Mouse (Mus musculus): ENCODE measurements around the gene Rapgef5.

Rapgef5 gene

DNA sequence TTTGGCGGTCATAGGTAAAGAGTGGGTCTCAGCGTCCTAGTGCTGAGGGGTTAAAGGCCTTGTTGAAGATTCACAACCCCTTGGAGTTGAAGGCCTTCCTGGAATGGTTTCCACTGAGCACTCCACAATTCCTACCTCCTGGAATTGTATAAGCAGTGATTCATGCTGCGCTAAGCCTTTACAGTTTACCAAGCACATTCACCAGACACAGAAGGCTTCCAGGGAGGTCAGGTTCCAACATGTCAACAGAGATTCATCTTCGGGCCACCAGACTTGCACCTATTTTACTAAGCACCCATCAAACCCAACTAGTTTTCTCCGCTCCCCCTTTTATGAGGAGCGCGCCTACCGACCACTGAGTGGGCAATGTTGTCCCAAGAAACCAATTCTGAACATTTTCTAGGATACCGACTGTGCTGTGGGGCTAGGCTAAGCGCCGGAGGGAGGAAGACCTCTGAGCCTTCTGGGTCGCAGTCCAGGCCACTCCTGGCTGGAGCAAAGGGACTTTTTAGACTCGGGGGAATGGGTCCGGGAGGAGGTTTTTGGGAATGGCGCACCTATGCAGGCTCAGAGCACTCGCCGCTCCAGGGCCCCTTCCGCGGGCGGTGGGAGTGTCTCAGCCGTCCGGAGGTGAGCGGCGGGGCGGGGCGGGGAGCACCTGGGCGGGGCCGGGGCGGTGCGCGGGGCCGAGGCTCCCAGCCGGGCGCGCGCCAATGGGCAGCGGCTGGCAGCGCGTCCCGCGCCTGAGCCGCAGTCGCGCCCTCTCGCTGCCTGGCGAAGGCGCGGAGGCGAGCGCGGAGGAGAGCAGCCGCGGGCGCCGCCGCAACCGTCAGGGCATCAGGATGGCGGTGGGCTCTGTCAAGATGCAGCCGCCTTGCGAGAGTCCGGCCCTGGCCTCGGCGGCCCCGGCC, 17.2 kb downstream of the Rapgef5 start:
- peak; percentile 11 to 47 for DNase-seq

DNA sequence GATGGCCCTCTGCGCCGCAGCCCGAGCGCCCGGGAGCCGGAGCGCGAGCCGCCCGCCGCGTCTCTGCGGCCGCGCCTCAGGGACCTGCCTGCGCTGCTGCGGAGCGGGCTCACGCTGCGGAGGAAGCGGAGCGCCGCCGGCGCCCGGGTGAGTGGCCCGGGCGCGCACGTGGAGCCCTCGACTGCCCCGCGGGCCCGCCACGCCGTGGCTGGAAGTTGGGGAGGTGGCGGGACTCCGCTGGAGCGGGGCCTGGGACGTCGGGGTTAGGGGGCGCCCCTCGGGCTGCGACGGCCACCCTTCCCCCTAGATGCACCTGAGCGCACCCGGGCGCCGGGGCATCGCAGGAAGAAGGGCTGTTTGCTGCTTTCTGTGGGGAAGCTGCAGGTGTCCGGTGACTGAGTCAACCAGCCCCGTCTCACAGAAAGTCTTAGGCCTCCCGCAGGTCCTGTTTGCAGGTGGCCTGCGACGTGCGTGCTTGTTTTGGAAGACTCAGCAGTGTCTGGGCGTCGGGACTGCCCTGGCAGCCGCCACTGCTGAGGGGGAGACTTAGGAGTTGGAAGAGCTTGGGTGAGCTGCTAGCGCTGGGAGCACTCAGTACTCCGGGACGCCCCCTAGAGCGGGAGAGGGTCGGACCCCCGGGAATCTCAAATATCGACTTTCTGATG, 17.9 kb downstream of the Rapgef5 start:
- peak; percentile 3 to 14 for DNase-seq

DNA sequence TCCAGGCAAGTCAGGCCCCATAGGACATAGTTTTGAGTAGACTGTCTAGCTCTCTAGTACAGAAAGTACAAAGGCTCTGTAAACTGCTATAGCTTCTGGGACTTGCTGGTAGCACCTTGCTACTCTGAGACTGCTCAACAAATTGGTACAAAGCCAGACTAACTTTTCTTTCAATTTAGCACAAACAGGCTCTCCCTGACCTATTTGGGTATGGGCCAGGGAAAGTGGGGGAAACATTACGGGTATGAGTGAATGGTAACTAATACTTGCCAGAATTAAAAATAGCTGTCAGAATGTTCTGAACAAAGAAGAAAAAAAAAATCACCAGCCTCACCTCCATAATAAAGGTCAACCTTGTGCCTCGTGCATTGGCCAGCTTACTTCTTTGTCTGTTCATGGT, 24.1 kb downstream of the Rapgef5 start:
- DNase-seq, result no peak

DNA sequence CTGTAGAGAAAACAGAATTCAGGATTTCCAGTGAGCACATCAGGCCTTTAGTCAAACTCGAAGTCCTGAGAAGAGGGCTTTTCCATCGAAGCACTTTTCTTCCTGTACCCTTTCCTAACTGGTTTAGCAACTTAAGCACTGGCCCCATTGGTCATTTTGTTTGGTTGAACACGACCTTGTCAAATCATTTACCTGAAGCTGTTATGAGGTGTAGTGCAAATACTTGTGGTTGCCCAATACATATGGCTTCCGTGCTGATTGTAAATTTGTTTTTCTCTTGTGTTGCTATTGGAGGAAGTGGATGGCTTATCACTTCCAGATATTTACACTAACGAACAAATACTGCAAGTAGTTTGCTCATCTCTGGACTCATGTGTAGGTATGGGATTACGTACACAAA, 29.0 kb downstream of the Rapgef5 start:
- DNase-seq, result no peak

DNA sequence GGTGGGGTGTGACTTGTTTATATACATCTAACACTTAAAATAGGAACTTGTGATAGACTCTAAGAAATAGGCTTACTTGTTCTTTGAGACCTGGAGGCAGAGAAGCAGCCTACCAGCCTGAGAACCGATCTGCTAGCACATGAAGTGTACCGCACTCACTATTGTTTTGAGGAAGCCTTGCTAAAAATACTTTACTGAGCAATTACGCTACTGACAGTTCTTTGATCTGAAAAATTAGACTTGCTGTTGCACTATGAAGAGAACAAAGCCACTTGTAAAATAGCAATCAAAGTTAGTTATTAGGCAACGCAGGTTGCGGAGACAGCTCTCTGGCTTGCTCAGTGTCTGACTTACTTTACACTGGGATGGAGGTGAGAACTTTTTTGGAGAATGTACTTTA, 37.1 kb downstream of the Rapgef5 start:
- no peak for DNase-seq

DNA sequence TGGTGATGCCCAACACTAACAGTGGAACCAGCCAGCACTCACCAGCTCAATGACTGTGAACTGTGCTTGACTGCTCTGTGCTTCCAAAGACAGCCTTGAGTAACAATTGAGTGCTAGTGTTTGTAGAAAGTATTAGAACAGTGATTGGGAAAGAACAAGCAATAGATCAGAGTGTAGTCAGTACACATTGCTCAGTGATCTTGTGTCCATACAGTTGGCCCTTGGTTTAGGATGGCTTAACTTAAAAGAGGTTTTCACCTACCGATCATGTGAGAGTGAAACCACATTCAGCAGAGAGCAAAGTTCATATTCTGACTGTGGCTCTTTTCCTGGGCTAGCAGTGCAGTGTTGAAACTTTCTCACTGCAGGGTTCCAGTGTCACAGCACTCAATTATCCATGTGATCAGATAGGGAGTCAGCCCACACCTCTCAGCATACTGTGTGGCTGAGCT, 38.4 kb downstream of the Rapgef5 start:
- DNase-seq, result no peak

DNA sequence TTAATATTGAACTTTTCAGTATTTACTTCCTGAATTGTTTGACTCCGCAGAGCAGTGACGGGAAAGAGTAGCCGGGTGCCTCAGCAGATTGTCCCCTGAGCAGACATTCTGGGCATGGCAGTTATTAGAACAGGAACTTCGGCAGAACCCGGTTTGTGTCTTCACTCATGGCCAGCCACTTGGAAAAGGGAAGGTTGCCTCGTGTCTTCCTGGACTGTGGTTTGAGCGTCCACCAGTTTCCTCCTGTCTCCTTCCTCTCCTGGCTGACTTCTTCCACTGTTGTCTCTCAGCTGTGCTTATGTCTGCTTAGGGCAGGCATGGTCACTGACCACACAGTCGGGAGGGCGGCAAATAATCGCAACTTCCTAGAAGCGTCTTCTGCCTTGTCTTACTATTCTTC, 44.2 kb downstream of the Rapgef5 start:
- DNase-seq, result no peak

DNA sequence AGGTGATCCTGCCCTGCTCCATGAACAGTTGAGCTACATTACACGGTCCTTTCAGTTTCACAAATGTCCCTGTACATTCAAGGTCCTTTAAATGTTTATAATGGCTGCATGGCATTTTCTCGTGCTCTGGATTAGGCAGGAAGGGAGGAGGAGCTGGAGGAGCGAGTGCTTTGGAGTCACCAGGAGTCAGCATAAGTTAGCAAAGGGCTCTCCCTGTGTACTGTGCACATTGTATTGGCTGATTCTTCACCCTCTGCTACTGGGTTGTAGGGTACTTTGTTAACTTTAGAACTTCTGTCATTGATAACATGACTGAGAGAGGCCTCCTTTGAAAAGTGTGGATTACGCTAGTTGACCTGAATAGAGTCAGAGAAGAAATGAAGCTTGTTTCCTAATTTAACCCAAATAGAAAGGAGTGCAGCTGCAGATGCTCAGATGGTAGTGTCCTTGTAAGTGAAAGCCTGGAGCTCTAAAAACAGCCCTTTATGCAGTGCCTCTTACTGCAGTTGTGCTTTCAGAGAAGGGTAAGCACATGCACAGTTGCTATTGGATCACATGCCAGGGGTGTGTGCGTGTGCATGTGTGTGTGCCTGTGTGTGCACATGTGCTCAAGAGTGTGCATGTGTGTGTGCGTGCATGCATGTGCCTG, 45.3 kb downstream of the Rapgef5 start:
- DNase-seq, result no peak

DNA sequence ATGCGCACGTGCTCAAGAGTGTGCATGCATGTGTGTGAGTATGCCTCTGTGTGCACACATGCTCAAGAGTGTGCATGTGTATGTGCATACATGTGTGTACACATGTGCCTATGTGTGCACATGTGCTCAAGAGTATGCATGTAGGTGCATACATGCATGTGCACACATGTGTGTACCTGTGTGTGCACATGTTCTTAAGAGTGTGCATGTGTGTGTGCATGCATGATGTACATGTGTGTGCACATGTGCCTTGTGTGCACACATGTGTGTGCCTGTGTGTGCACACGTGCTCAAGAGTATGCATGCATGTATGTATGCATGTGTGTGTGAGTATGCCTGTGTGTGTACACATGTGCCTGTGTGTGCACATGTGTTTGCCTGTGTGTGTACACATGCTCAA, 45.8 kb downstream of the Rapgef5 start:
- DNase-seq, result no peak

DNA sequence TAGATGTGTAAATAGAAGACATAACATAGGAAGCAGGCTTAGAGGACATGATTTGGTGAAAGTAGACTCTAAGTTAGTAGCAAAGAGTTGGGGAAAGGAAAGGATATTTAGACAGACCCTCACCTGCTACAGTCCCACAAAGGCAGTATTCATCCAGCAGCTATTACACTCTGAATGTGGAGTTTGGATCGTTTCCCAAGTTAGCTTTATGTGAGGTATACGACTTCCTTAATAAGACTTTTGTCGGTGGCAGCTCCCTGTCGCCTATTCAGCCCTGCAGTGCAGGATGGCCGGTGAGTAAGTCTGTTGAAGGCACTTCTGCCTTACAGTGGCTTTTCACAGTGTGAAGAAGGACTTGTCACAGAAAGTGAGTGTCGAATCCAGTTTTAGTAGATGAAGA, 47.6 kb downstream of the Rapgef5 start:
- DNase-seq, result no peak

DNA sequence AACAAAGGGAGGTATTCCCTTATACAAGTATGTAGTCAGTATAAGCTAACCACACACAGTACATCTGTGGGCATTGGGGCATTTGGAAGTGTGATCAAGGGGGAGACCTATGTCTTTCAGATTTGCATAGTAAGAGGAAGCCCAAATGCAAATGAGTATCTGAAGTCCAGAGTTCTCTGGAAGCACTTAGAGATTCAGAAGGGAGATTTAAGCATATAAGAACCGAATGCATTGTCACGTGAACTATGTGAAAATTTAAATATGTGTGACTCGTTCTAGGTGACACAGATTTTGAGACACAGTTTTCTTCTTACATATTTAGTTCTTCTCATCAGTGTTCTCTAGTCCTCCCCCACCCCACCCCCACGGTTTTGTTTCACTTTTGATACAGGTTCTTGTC, 50.0 kb downstream of the Rapgef5 start:
- no peak for DNase-seq

DNA sequence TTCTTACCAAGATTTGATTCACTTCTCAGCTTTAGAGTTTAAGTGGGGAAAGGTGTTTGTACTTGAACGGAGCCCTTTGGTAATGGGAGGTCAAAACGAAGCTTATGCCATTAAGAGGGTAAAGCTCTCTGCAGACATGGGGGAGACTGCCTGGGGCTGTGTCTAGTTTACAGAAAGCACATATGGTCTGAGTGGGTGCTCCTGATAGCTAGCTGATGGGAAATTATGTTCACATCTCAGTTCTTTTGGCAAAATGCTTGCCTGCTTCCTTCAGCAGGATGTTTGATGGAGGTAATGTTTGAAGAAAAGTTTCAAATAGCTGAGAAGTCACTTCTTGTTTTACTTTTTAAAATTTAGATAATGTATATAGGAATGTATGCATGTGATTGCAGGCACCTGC, 53.4 kb downstream of the Rapgef5 start:
- DNase-seq, result no peak

DNA sequence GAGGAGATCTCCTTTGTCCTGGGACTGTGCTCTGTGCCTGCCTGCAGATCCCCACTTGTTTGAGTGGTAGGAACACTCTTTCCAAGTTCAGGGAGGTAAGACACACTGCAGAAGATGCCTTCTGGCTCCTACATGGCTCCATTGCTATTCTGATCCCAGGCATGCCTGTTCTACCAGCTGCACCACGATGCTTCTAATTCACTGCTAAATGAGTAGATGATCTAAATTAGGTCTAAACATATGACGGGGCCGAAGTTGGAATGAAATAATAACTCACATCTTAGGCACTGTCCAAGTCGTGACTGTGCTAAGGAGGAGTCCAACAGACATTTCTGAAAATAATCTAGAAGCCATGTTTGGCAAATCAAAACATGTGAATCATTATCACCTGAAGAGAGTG, 68.0 kb downstream of the Rapgef5 start:
- no peak for DNase-seq

DNA sequence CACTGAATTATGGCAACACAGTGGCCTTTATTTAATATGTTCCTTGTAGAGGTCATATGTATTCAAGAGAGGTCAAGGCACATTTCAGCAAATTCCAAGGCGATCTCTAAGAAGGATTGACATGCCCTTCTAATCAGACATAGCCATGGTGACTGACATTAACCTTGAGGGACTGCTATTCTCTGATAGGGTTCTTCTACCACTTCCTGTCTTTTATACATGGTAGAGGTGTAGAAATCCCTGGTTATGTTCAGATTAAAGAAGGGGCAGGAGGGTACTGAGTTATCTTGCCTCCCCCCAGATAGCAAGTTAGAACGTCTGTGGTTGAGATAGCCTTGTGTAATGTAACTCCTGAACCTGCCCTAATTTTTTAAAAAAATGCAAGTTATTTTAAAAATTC, 69.1 kb downstream of the Rapgef5 start:
- no peak for DNase-seq

DNA sequence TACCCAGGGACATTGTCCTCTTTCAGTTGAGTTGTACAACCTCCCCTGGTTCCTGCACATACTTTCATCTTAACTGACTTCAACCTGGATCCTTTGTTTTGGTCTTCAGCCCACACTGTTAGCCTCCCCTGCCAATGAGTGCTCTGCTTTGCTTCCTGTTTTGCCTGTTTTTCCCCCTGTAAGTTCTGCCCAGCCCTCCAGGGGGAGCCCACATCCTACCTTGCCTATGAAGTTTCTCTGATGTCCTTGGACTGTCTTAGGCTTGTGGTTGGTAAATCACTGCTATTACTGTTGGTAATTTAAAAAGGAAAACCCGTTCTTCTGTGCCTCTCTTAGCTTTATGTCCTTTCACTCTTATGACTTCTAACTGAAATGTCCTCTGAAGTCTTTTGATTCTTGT, 69.8 kb downstream of the Rapgef5 start:
- DNase-seq, result peak; percentile 16 to 25

DNA sequence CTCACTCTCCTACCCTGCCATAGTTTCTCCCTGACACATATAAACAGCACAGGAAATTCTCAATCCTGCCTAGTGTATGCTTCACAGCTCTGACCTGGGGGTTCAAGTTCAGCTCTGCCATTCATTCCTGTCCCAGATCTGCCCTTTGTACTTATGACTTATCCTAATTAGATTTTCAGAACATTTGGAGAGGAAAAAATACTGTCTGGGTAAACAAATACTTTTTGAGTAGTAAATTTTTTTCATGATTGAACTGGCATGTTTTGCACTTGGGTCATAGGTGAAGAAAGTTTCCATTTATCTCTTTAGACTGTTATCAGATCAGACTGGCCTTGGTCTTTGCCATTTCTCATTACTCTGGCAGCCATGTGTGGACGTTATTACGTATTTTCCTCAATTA, 72.9 kb downstream of the Rapgef5 start:
- DNase-seq, result no peak

DNA sequence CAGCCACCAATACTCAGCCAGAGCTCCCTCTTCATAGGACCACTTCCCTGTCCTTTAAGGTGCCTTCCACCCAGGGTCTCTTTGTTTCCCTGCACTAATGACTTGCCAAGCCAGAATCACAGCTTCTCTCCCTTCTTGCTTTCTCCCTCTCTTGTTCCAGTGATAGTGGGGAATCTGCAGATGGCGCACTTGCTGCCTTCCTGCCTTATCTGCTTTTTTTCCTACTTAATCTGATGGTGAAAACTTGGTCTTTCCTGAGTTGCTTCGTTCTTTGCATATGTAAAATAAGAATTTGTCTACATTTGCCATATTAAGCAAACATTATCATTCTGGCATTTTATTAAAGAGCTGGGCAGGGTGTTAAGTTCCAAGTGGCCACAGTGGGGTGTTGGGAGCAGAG, 75.7 kb downstream of the Rapgef5 start:
- DNase-seq, result no peak

DNA sequence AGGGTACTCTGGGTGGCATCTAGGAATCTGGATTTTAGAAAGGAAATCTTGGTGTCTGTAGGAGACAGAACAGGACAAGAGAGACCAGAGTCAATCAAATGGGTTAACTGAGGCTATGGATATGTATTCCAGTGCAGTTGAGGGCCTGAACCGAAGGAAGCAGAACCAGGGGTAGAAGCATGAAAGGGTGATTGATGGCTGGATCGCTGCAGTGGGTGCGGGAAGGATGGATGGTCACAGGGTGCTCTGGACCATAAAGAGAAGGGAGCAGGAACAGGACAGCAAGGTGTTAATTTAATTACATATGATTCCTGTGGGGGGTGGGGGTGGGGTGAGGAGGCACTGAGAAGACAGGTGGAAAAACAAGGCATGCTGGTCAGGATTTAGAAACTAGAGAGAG, 76.3 kb downstream of the Rapgef5 start:
- DNase-seq, result no peak

DNA sequence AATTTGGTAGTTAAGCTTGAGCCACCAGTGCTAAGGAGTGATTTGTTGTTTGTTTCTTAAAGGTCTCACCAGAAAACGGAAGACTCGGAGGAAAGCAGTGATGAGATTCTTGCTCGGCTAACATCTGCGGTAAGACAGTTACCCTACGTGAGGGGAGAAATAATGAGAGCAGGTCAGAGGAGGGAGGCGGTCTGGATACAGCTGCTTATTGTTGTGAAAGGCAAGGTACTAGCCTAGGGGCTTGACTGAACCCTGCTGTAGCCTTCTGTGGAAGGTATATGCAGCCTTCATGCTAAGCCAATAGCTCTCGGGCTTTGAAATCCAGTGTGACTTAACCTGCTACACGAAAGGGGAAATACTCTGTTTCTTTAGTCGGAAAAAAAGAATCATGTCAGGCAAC, 78.9 kb downstream of the Rapgef5 start:
- DNase-seq, result no peak

DNA sequence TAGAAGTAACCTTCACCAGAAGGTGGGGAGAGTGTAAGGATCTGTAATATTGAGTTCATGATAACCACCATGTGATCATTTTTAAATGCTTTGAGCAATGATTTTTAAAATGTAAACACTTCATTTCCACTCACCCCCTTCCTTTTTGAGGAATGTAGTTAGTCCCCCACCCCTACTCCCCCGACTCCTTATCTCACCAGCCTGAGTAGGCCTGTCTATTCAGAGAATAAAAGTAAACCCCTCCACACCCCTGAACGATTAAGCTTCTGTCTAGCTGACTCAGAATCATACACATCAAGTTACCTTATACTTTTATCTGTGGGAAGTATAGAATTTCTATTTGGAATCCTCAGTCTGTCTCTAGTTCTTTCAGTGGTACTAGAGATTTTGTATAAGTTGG, 81.9 kb downstream of the Rapgef5 start:
- DNase-seq, result no peak

DNA sequence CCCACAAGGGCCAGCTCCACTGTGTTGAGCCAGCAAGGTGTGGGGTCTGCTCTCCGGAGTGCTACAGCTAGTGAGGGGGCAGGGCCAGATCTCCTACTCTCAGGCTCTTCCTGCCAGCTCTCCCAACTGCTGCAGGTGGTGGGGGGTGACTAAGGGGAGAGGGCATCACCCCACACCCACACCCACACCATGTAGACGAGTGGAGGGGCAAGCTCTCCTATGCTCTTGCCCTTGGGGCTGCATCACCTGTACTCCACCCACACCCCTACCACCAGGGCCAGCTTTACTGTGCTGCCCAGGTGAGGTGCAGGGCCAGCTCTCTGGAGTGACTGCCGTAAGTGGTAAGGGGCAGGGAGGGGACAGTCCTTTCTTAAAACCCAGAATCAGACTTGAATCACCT, 89.7 kb downstream of the Rapgef5 start:
- no peak for DNase-seq

DNA sequence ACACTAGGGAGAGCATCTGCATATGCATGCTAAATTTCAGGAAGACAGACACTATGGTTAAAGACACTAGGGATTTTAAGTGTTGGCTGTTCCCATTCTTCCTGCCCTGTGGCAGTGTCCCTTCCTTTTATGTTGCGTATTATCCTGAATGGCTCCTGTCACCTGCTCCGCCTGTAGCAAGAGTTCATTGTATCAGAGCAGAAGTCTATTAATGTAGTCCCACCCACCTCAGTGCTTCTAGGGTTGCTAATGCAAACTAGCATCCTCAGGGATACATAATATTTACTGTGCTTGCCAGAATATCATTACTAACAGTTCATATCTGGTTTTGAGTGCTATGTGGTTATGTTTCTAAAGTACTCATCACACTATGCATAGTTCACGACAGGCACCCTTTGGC, 96.4 kb downstream of the Rapgef5 start:
- no peak for DNase-seq

DNA sequence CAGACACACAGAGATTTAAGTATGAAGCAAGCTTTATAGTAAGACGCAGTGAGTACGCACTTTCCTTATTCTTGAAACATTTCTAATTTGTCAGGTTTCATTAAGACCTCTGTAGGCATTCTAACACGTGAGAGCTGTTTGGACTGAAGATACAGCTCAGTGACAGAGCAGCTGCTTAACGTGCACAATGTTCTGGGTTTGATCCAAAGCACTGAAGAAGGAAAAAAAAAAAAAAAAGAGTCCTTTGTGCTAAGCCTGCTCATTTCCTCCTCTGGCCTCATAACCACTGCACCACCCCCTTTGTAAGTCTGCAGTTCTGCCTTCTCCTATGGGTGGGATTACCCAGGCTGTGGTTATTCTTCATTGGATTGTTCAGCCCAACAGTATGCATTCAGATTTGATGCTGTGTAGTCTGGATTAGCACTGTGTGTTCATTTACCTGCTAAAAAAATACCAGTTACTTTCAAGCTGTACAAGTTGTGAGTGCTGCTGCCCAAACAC, 103.3 kb downstream of the Rapgef5 start:
- no peak for DNase-seq

DNA sequence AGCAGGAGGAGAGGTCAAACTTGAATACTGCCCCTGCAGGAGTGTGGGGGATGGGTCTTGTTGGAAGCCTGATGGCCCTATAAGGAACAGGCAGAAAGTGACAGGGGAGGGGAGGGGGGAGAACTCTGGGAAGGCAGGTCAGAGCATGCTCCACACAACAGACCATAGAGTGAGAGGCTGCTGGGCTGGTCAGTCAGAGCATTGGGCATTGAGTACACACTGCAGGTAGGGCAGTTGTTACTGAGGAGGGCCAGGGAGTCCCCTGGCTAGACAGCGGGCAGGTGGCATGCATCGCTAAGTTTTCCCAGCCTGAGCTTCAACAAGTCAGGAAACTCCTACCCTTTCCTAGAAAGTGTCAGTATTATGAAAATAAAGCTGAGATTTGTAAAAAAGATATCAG, 106.7 kb downstream of the Rapgef5 start:
- no peak for DNase-seq

Data from cerebellum, adult 18-20 months (tissue).